Mouse (Mus musculus): Measurements from ENCODE around the gene Pnmal2.
A peak's percentile ranks its signal among the peaks of the same experiment; 100 is the strongest.

Gene Pnmal2

GRCm38 (mm10) chr7:16982859-16983568 is 38.5 kb downstream of the Pnmal2 start, which contains the start of gene Gm42372:
Gm42372 (plus strand) TSS chr7:16983086.
- DNase-seq (ENCODE audit: low spot score), result peak; percentile 91

- no peak for DNase-seq (ENCODE audit: low spot score)
Observed at GRCm38 (mm10) chr7:16987541-16988149, 43.2 kb downstream of the Pnmal2 start.

- DNase-seq (ENCODE audit: low spot score), result no peak
Observed at GRCm38 (mm10) chr7:16988405-16988804, 43.9 kb downstream of the Pnmal2 start.

GRCm38 (mm10) chr7:16990006-16990744 is 45.7 kb downstream of the Pnmal2 start:
- no peak for DNase-seq (ENCODE audit: low spot score)

- DNase-seq (ENCODE audit: low spot score), result peak; percentile 84
Observed at GRCm38 (mm10) chr7:16991681-16992450, 47.4 kb downstream of the Pnmal2 start.

- no peak for DNase-seq (ENCODE audit: low spot score)
Observed at GRCm38 (mm10) chr7:16992451-16992807, 47.9 kb downstream of the Pnmal2 start, which contains the start of gene Ccdc8. Ccdc8 (plus strand) TSS chr7:16992708.

GRCm38 (mm10) chr7:16993651-16994399 is 49.3 kb downstream of the Pnmal2 start:
- peak; percentile 85 for DNase-seq (ENCODE audit: low spot score)

GRCm38 (mm10) chr7:16994400-16994799 is 49.9 kb downstream of the Pnmal2 start:
- DNase-seq (ENCODE audit: low spot score), result no peak

GRCm38 (mm10) chr7:16995345-16995744 is 50.9 kb downstream of the Pnmal2 start:
- DNase-seq (ENCODE audit: low spot score), result no peak
